25 mouse cellular contexts compared by ENCODE assay signal in genomic region chr6:86940966-86941365, GRCm38 (mm10).
"Had no signal": no experiment of that assay in that cellular context is flagged by ENCODE, and none has a peak within 500 bp of the region (broad histone marks: within the 10 kb centered on the region; RNA-seq: fewer than 3 reads in every experiment).

No protein-coding gene starts in this region.

- H3K27ac ChIP-seq: embryonic facial prominence, embryonic 10.5 days; embryonic facial prominence, embryonic 12.5 days; embryonic facial prominence, embryonic 13.5 days; embryonic facial prominence, embryonic 15.5 days; forebrain, embryonic 10.5 days; forebrain, embryonic 12.5 days; forebrain, embryonic 13.5 days; forebrain, embryonic 15.5 days; gastrocnemius, adult 2 months; heart, adult 2 months had no signal

- H3K4me2 ChIP-seq: embryonic facial prominence, embryonic 12.5 days; embryonic facial prominence, embryonic 13.5 days; embryonic facial prominence, embryonic 15.5 days; forebrain, embryonic 12.5 days; forebrain, embryonic 13.5 days; forebrain, embryonic 15.5 days had no signal

- ATAC-seq: forebrain, embryonic 13.5 days; forebrain, embryonic 14.5 days; forebrain, embryonic 15.5 days; forebrain, embryonic 16.5 days; forebrain, postnatal 0 days had no signal

- H3K4me1 ChIP-seq: embryonic facial prominence, embryonic 10.5 days; embryonic facial prominence, embryonic 12.5 days; embryonic facial prominence, embryonic 13.5 days; embryonic facial prominence, embryonic 15.5 days; forebrain, embryonic 10.5 days; forebrain, embryonic 12.5 days; forebrain, embryonic 13.5 days; forebrain, embryonic 15.5 days had no signal

- DNase-seq: cerebellum, adult 9-11 months; cerebellum, postnatal 10 days; cerebellum, postnatal 14 days; cerebellum, postnatal 25 days; cerebellum, postnatal 36 days; embryo, embryonic 11 days; forebrain, postnatal 0 days; gastrocnemius, adult 2 months; gastrocnemius, postnatal 10 days; gastrocnemius, postnatal 14 days; gastrocnemius, postnatal 25 days; gastrocnemius, postnatal 36 days; heart, adult 18-20 months; heart, adult 2 months had no signal

- H3K27me3 ChIP-seq: embryonic facial prominence, embryonic 12.5 days; embryonic facial prominence, embryonic 13.5 days; embryonic facial prominence, embryonic 15.5 days; forebrain, embryonic 12.5 days; forebrain, embryonic 13.5 days; forebrain, embryonic 15.5 days had no signal

- H3K9me3 ChIP-seq: embryonic facial prominence, embryonic 15.5 days; forebrain, embryonic 15.5 days had no signal

- H3K9ac ChIP-seq: embryonic facial prominence, embryonic 12.5 days; embryonic facial prominence, embryonic 13.5 days; embryonic facial prominence, embryonic 15.5 days; forebrain, embryonic 12.5 days; forebrain, embryonic 13.5 days; forebrain, embryonic 15.5 days; forebrain, postnatal 0 days had no signal

- H3K4me3 ChIP-seq: embryonic facial prominence, embryonic 10.5 days; embryonic facial prominence, embryonic 12.5 days; embryonic facial prominence, embryonic 13.5 days; embryonic facial prominence, embryonic 15.5 days; erythroblast, embryonic 14.5 days; forebrain, embryonic 10.5 days; forebrain, embryonic 12.5 days; forebrain, embryonic 13.5 days; forebrain, embryonic 15.5 days; gastrocnemius, adult 2 months; heart, adult 2 months had no signal
